Mouse (Mus musculus) heart, adult 18-20 months (tissue): ENCODE results near the gene Zfp292. TPM values are rescaled to one million over a fixed set of nuclear protein-coding genes. Genes with fewer than 3 reads are reported as not detected.
A peak's percentile ranks its signal among the peaks of the same experiment; 100 is the strongest.

Experiments
- DNase-seq, 2 experiments: peaks; one replicate each; pipeline ENCODE4 v3.0.0; 2021 to 2022; ENCODE audit warnings: mixed read lengths in 1 of 2
- total RNA-seq, 2 experiments: library from RNA; stranded (reverse); gene quantifications; 2 replicates each; pipeline ENCODE4 v1.2.3; 2021

Zfp292 gene
- total RNA-seq, 2 experiments from 2014 or later, result 12.7 to 14.4 TPM

DNA sequence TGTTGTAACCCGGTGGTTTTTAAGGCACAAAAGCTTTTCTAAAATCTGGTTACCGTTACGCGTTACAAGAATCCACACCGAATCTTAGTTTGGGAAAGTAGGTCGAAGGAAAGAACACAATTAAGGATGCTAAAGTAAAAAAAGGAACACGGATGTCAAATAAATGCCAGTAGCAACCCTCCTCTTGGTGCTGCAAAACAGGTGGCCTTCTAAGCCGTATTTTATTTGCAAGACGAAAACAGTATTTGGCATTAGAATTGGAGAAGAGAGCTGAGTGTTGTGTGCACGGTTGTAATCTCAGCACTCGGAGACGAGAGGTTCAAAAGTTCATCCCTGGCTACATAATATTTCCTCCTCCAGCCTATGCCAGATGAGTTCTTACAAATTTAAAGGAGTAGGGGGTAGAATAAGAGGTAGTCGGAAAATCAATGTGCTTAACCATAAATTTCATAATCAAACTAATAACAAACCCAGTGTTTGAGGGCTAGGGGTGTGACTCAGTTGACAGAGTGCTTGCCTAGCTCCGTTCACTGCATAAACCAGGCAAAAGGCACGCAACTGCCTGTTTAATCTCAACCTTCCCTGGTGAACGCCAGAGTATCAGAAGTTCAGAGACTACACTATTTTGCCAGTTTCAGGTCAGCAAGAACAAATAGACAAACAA, 738 bp upstream of the Zfp292 start:
- DNase-seq, result peak in 1 of 2 experiments; percentile 24

DNA sequence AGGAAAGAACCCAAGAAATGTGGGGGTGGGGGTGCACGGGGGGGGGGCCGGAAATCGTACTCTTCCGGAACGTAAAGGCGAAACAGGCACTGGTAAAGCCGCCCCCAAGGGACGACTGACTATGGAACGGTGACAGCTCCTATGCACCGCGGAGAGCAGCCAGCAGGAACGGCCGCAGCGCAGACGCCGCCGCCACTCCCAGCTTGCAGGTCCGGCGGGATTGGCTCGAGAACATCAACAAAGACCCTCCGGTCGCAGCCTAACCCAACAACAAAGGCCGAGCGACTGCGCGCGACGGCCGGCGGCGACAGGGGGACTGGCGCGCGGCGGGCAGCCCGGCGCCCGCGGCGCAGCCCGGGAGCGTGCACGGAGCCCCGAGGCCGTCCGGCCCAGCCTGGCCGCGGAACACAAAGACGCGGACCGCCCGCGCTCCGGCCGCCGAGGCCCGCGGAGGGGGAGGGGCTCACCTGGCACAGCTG, 430 bp downstream of the Zfp292 start:
- DNase-seq, result peak; percentile 46 to 68

DNA sequence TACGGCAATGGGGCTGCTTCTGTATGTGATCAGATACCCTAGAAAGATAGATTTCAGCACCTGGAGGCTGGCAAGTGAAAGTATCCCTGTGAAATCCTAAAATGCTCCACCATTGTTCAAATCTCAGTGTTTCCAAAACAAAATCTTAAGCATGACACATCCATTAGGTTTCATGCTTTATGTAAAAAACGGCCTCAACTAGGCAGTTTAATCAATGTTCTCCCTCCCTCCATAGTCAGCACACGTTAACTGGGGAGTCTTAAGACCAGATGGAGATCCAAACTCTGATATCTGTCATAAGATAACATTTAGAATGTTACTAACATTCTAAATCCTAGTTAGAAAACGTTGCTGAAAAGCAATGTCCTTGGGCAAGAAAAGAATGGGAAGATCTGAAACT, 909 bp downstream of the Zfp292 start:
- DNase-seq, result no peak

GRCm38 (mm10) chr4:34880921-34881650, 1.7 kb downstream of the Zfp292 start:
- no peak for DNase-seq

- DNase-seq, result no peak
Measured at GRCm38 (mm10) chr4:34874234-34874633, 8.5 kb downstream of the Zfp292 start.

GRCm38 (mm10) chr4:34872896-34873495, 9.8 kb downstream of the Zfp292 start:
- peak; percentile 53 to 62 for DNase-seq

DNA sequence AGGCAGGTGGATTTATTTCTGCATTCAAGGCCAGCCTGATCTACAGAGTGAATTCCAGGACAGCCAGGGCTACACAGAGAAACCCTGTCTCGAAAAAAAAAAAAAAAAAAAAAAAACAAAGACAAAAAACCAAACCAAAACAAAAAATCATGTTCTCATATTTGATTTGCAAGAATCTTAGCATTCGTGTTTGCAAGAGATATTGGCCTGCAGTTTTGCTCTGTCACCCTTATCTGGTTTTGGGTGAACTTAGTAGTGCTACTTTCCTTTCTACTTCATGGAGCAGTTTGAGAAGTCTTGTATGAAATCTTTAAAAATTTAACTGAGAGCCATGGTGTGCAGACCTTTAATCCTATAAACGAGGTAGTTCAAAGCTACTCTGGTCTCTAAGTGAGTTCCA, 12.9 kb downstream of the Zfp292 start:
- DNase-seq, result no peak

- no peak for DNase-seq
Measured at GRCm38 (mm10) chr4:34861438-34861837, 21.3 kb downstream of the Zfp292 start.

GRCm38 (mm10) chr4:34859416-34859815, 23.3 kb downstream of the Zfp292 start:
- no peak for DNase-seq

- DNase-seq, result no peak
Measured at GRCm38 (mm10) chr4:34858903-34859302, 23.9 kb downstream of the Zfp292 start.

DNA sequence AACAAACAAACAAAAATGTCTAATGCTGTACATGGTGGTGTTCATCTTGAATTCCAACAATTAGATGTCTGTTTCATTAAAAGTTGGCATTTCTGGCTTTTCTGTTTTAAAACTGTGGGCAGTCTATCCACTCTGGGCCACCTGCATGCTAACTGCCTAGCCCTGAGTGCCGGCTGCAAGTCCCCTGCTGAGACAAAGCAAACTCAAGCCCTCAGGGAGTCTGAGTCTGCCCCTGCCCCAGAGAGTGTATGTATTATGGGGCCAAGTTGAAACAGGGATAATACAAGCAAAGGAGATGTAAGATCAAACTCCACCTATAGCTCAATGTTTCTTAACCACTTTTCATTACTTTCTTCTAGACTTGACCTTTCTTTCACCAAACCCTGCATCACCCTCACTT, 26.8 kb downstream of the Zfp292 start:
- no peak for DNase-seq

- DNase-seq, result peak in 1 of 2 experiments; percentile 31
Measured at GRCm38 (mm10) chr4:34852051-34852450, 30.7 kb downstream of the Zfp292 start.

DNA sequence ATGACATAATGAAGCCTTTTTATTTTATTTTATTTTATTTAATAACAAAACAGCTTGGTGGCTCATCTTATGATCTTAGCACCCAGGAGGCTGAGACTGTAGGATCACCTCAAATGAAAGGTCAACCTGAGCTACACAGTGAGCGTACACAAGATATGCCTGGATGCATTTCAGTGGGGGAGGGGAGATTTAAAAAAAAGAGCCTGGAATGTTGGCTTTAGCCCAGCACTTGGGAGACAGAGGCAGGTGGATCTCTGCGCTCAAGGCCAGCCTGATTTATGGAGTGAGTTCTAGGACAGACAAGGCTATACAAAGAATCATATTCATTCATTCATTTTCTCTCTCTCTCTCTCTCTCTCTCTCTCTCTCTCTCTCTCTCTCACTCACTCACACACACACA, 32.6 kb downstream of the Zfp292 start:
- no peak for DNase-seq

DNA sequence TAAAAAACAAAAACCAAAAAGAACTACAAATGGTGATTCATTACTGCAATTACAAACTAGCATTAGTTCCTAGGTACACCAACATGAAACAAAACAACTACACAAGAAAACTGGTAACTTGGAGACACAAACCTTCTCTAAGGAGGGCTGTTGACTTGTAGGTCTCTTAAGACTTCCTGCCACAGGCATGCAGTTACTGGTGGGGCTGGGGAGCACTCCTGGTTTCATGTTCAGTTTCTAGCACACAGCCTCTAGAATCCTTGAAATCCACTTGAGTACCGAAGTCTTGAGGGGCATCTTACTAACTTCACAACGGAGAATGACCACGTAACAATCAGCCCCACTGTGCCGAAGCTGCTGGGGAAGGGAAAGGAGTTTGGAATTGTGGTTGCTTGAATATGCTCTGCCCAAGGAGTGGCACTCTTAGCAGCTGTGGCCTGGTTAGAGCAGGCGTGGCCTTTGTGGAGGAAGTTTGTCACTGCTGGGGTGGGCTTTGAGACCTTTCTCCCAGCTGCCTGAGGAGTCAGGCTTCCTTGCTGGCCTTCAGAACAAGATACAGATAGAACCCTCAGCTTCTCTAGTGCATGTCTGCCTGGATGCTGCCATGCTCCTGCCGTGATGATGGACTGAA, 35.0 kb downstream of the Zfp292 start:
- no peak for DNase-seq

- no peak for DNase-seq
Measured at GRCm38 (mm10) chr4:34843839-34844238, 38.9 kb downstream of the Zfp292 start.

DNA sequence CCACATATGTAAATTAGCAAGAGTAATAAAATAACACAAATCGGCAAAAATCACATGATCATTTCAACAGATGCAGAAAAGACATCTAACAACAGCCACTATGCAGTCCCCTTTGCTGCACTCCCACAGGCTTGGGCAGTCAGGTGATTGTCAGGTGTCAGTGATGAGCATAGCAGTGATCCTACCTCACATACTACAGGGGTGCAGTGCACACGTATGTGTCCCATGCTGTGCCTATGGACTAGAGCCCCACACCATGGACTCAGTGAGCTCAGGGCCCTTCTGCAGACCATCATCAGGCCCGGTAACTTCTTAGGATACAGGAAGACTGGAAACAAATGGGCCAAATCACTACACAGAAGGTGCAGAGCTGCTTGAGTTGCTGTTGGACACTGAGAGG, 39.9 kb downstream of the Zfp292 start:
- DNase-seq, result no peak

DNA sequence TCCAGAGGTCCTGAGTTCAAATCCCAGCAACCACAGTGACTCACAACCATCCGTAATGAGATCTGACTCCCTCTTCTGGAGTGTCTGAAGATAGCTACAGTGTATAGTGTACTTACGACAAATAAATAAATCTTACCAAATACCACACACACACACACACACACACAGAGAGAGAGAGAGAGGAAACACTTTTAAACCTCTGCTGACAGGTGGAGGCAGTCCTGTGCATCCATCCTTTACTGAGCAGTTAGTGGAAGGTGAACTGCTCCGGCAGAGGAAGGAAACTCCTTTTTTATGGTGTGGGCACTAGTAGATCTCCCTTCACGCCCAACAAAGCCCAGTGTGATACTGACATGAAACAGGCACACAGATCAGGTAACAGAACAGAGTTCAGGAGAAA, 51.3 kb downstream of the Zfp292 start:
- DNase-seq, result no peak

- DNase-seq, result no peak
Measured at GRCm38 (mm10) chr4:34829456-34829855, 53.3 kb downstream of the Zfp292 start.

- DNase-seq, result no peak
Measured at GRCm38 (mm10) chr4:34823901-34824300, 58.9 kb downstream of the Zfp292 start.

- DNase-seq, result no peak
Measured at GRCm38 (mm10) chr4:34819904-34820303, 62.9 kb downstream of the Zfp292 start.

GRCm38 (mm10) chr4:34801166-34802034, 81.4 kb downstream of the Zfp292 start:
- DNase-seq, result no peak

- DNase-seq, result no peak
Measured at GRCm38 (mm10) chr4:34798005-34798404, 84.8 kb downstream of the Zfp292 start.
